Mouse (Mus musculus) ovary, postnatal 10 days (tissue): ENCODE measurements around the gene Defb43.
A peak's percentile ranks its signal among the peaks of the same experiment; 100 is the strongest.

Source experiments
- DNase-seq: peaks from one replicate; pipeline ENCODE4 v3.0.0; 2022; ENCODE audit warnings: low spot score

Gene Defb43

GRCm38 (mm10) chr14:63011471-63011870 is at the start of gene Defb43:
TSS of gene Defb43 (plus strand) at chr14:63011771.
- DNase-seq: no peak

- DNase-seq: no peak
These were observed 47.9 kb upstream of the Defb43 start for GRCm38 (mm10) chr14:62963632-62964031.

DNA sequence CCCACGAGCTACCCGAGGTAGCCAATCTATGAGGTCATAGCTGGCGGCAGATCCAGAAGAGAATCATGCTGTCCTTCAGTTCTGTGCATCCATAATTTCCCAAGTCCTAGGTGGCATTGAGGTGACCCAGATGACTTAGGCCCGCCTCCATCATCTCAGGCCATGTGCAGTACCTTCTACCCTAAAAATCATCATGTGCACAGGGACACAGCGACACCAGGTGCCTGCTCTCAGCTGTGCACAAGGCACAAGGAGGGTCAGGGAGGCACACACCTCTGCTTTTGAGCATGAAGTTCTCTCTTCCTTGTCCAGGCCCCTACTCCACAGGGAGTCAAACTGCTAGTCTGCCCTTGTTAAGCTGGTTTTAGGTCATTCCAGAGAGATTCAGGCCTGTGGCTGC is 46.2 kb upstream of the Defb43 start:
- DNase-seq: no peak

DNA sequence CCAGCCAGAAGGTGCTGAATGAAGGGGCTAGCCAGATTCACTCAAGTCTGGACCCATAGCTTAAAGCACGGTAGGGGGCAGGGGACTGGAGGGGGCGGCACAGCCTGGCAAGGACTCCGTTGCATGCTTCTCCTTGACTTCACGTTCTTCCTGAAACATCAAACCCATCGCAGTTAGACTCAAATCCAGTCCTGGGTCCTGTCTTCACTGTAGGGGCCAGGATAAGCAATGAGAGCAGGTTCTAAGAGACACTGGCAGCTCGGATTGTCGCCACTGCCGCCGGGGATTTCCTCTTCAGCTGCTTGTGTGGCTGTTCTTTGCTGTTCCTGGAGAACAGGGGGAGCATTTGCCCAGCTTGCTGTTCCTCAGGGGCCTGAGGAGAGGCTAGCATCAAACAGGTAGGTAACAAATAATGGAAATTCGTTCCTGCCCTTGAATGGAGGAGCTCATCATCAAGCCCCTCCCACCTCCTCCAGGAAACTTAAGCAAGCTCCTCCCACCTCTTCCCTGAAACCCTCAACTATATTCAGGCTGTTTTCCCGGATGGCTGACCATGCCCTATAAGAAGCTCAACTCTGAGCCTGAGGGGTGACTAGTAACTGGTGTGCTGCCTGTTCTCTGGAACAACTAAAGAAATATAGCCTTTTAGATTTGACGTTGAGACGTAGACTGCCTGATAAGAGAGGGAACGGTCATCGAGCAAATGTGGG is 45.6 kb upstream of the Defb43 start:
- DNase-seq: no peak

GRCm38 (mm10) chr14:62975046-62975445 is 36.5 kb upstream of the Defb43 start:
- DNase-seq: peak; percentile 27

DNA sequence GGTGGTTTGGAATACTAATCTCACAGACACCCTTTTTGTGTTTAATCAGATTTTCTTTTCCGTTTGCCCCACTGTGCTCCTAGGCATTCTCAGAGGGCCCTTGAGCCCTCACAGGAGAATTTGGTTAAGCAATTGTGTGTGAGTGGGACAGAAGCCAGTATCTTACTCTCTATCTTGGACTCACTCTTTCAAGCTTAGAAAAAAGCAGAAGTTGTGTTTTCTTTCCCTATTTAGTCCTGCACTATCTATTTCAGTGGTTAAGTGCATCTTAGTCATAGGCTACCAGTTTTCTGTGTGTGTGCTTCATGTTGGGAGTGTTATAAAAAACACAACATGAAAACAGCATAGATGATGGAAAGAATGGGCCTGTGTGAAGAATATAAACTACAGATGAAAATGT is 31.8 kb upstream of the Defb43 start:
- no peak for DNase-seq

DNA sequence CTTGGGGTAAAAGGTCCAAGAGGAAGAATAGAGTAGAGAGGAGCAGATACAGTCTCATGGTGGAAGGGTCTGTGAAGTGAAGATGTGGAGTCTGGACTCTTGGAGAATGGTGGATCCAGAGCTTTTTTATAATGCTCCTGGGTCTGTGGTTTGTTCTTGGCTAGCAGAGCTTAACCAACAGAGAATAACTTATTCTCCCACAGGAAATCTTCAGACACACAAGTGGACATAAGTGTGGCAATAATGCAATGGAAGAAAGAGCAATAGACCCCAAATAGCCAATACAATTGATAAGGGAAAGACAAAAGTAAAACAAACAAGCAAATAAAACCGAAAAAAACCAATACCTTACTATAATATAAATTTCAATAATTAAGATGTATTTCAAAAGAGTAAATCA is 27.2 kb upstream of the Defb43 start, which contains the start of gene Defb48:
Defb48 (minus strand) TSS at position 101 of the 400 bp plus-strand sequence.
- no peak for DNase-seq

DNA sequence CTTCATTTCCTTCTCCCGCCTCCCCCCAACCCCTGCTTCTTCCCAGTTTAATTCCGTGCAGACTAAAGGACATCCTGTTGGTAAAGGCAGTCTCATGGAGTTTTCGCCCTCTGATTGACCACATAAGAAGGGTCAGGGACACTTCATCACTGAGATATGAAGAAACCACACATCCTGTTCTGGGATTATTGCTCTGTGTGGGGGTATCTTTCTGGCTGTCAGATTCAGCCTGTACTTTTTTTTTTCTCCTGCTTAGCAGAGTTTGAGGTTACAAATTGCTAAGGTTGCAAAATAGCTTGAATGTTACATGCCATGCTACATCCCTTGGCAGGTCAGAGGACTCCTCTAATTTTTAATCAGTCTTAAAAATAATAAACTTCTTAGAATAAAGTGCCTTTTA is 20.3 kb upstream of the Defb43 start:
- no peak for DNase-seq

DNA sequence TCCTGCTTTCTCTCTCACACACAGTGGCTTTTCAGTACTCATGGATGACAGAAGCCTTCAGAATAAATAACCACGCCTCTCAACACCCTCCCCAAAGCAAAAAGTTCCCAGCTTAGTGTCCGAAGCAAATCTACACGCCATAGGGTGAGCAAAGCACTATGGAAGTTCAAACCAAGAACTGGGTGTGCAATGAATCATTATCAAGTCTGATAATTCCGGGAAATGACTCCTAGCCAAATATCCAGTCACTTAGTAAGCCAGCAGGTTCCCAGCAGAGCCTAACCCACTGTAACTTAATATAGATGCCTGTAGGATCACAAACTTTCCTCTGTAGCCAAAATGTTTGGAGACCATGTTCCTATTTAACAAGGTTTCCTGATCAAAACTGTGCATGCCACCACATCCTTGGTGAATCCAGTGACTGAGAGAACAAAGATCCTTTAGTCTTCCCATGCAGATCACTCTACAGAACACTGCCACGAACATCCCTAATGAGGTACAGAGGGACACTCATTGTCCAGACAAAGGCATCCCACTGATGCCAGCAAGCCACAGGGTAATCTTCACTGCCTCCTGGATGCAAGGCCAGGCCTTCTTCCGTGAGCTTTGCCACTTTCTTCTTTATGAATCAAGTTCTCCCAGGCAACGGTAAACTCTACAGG is 19.6 kb upstream of the Defb43 start:
- no peak for DNase-seq

- DNase-seq: no peak
These were observed 13.8 kb upstream of the Defb43 start, which contains the start of gene Defb47 for GRCm38 (mm10) chr14:62997777-62998176. TSS of gene Defb47 (plus strand) at chr14:62998077.

- DNase-seq: no peak
These were observed 12.6 kb upstream of the Defb43 start for GRCm38 (mm10) chr14:62998977-62999376.

DNA sequence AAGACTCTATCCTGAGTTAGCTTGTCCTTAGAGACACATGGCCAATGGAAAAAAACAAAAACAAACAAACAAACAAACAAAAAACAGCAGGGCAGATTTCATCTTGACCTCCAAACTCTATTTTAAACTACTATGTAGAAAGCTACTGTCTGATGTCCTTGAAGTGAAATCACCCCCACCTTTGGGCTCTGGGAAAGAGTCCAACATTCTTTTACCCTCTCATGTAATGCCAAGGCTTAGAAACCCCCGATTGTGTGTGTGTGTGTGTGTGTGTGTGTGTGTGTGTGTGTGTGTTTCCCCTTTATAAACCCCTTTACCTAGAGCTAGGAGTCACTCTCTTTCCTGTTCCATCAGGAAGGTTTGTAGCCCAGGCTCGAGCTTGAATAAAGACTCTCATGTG is 9.0 kb upstream of the Defb43 start:
- no peak for DNase-seq

DNA sequence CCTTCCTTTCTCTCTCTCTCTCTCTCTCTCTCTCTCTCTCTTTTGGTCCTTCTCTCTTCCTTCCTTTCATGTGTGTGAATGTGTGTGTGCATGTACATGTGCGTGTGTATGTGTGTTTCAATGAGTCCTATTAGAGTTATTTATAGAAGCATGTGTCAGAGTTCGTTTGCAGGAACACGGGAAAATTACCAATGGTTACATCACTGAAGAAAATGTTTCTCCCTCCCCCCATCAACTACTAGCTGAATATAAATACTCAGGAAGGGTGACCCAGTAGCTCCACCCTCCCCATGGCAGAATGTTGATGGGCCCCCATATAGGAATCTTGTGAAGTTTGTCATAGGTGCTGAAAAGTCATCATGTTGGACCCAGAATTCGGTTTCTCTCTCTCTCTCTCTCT is 1.5 kb downstream of the Defb43 start:
- no peak for DNase-seq

- no peak for DNase-seq
These were observed 3.1 kb downstream of the Defb43 start for GRCm38 (mm10) chr14:63014667-63015066.

GRCm38 (mm10) chr14:63020524-63021156 is 9.1 kb downstream of the Defb43 start:
- DNase-seq: no peak

DNA sequence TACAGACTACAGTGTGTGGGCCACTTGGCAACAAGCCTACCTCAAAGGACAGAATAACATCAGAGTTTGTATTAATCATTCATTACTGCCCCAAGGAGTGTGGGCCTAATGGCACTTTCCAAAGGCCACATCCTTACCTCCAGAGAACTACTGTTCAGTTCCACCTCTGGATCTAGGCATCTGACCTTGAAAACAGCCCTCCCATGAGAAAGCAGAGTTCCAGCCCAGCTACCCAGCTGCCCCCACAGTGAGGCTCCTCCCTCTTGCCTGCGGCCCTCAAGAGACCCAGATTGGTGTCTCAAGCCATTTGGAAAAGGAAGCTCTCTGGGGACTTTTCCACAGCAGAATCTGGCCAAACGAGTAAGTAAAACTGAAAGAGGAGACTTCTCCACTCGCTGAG is 35.1 kb downstream of the Defb43 start, which contains the start of gene Defb42:
Defb42 (plus strand) TSS at position 301 of the 400 bp plus-strand sequence.
- no peak for DNase-seq

DNA sequence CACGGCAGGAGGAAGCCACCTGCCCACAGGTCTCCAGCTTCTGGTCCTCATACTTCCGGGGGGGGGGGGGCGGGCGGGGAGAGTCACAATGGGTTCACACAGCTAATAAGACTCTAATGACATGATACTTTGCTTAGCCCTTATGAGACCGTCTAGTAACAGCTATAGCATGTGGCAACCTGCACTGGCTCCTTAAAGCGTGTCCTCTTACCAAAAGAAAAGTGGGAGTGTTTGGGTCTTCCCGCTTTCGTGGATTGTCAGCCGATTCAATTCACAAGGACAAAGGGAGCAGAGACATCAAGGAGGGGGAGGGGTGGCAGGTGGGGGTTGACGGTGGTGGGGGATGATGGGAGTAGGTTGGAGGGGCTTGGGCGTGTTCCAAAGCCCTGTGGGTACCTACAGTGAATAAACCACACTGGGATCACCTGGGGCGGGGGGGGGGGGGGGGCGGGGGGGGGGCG is 38.4 kb downstream of the Defb43 start, which contains the start of gene Defb30:
Defb30 (minus strand) TSS at position 51 of the 461 bp plus-strand sequence.
- DNase-seq: no peak

DNA sequence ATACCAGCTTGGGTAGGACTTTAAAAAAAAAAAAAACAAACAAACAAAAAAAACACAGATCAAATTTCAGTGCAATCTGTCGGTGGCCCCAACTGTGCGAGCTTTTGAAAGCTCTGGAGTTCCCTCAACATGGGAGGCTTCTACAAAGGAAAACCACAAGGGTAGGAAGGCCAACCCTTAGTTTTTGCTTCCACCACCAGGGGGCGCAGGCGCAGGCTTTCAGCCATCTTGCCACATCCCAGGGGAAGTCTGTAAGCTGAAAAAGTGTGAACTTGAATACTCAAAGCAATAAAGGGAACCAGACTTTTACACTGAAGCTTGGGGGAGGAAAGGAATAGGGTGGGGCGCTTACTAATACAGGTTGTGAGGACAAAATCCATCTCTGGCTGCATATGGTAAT is 39.2 kb downstream of the Defb43 start:
- DNase-seq: peak; percentile 18

DNA sequence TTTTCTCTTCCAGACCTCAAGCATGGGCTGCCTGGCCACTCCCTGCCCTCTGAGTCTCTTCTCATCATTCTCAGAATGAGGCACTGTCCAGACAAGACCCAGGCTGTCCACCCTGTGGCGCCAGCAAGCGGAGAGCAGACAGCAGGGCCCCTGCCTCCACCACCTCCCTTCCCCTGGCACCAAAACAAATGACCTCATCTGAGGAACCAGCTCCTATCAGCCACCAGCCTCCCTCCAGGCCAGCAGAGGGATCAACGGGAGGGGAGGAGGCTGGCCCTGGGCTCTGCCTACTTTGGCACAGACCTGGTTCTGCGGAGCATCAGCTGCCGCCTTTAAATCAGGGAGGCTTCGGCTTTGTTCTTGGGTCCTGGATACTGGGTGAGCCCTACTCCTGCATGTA is 43.2 kb downstream of the Defb43 start:
- no peak for DNase-seq

- no peak for DNase-seq
These were observed 48.8 kb downstream of the Defb43 start for GRCm38 (mm10) chr14:63060361-63060760.

GRCm38 (mm10) chr14:63062184-63062583 is 50.6 kb downstream of the Defb43 start:
- no peak for DNase-seq

DNA sequence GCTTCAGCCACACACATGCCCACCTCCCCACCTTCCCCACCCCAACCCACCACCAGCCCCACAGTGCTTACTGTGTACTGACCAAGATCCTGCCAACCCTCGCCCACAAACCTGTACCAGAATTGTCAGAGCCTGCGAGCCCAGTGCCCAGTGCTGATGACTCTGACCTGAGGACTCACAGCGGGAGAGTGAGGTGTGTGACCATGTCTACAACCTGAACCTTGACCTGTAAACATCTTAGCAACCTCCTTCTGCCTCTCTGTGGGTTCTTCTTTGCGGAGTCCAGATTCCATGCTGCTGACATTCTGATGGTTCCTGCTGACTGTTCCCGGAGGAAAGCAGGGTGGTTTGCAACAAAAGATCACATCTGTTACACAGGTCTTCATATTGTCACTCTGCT is 53.8 kb downstream of the Defb43 start:
- DNase-seq: no peak
